Mouse (Mus musculus): Measurements from ENCODE around the gene Cr2.
"Not testable (repeated sequence)": the region's sequence is repeated elsewhere in the genome, so short reads cannot be mapped to it uniquely, and the experiment has no call there.

The Cr2 gene

DNA sequence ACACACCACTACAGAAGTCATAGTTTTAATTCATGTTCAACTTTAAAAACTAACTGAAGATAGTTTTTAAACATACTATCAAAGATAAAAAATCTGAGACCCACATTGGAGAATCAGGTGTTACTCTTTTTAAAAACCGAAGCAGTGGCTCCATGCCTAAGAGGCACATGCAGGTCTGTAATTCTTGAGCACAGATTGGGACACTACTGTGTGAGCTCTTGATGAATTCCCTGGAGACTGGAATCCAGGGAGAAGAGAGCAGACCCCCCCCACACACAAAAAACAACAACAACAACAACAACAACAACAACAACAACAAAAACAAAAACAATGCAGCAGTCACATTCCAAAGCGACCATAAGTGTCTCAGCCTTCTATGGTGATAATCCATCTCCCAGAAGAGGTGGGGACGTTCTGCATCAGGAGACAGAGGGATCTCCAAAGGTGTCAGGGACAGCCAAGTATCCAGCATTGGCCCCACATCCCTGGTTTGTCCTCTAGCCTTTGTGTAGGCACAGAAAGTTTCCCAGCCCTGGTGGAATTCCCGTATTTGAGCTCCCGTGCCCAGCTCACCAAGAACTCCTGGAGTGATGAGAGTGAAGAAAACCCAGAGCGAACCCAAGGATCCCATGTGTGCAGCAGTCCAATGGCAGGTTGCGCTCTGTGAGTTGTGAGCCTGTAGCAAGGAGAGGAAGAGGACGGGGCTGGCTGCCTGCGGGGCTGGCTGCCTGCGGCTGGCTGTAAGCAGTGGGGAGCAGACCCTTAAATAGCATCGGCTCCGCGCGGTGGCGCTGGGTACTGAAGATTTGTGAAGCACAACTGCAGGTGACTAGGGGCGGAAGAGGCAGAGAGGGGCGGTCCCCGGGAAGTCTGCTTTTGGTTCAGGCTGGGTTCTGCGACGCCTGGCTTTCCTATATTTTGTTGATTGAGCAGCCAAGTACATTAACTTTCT, at the start of gene Cr2:
Cr2 (minus strand) TSS at position 737 of the 952 bp plus-strand sequence.
- peak; percentile 8 to 49 for DNase-seq

GRCm38 (mm10) chr1:195221781-195222180, 45.3 kb upstream of the Cr2 start:
- no peak for DNase-seq

DNA sequence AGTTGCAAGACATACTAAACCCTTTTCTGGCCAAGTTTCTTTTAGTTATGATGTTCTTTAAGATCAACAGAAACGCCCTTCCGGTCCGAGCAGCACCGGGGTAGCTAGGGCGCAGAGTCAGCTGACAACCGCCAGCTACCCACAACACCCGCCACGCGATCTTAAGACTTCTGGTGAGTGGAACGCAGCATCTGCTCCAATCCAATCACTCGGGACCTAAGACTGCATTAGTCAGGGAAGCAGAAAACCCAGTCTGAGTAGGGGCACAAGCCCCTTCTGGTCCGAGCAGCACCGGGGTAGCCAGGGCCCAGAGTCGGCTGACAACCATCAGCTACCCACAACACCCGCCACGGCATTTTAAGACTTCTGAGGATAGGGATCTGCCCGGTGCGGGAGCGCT, 36.3 kb upstream of the Cr2 start:
- DNase-seq = not testable (repeated sequence)

DNA sequence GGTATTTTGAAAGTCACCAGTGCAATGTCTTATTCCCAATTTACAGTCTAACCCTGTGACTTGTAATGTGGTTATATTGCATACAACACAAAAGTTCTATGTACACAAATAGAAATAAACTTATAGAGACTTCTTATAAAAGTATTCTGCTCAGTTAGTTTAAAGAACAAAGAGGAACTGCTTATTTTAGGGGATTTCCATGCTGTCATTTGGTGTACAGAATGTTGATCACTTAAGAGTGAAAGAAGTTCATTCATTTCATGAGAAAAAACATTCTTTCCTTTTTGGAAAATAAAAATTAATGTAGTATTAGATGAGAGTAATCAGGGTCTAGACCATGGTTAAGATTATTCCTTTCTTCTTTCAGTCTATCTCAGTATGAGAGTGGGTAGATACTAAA, 8.2 kb upstream of the Cr2 start:
- DNase-seq = no peak

DNA sequence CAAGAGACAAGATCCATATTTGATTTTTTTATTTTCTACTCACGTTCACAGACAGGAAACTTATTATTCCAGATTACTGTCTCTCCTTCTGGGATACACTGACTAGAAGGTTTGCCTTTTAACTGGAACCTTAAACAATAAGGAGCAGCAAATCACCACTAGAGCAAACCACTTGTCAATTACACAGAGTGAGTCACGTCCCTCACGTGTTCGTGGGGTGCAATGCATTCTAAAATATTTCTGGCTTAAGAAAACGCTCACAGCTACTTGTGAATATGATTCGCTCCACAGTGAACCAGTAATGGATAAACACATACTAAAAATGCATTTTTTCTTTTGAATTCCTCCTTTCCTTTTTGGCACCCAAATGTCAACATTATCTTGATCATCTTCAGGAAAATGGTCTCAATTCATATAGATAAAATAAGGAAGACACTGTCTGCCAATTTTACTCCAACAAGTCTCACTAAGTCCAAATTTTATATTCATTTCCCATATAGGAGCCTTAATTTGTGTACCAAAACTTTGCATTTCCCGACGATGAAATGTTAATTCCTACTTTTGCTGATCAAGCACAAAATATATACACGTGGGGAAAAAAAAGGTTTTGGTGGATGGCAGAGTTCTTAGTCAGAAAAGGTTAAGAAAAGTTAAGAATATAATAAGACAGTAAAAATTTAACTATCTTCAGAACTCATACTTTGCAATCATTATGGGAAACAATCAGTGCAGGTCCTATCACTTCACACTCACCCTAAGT, 11.3 kb downstream of the Cr2 start:
- no peak for DNase-seq

- no peak for DNase-seq
Measured at GRCm38 (mm10) chr1:195132070-195132469, 44.4 kb downstream of the Cr2 start.

GRCm38 (mm10) chr1:195131675-195132015, 44.9 kb downstream of the Cr2 start:
- DNase-seq = no peak

- DNase-seq = peak; percentile 88 to 90
Measured at GRCm38 (mm10) chr1:195130953-195131674, 45.4 kb downstream of the Cr2 start, which contains the start of gene Cr1l. TSS of gene Cr1l (minus strand) at chr1:195131586.

- no peak for DNase-seq
Measured at GRCm38 (mm10) chr1:195130479-195130878, 46.0 kb downstream of the Cr2 start.

- no peak for DNase-seq
Measured at GRCm38 (mm10) chr1:195129867-195130266, 46.6 kb downstream of the Cr2 start.

DNA sequence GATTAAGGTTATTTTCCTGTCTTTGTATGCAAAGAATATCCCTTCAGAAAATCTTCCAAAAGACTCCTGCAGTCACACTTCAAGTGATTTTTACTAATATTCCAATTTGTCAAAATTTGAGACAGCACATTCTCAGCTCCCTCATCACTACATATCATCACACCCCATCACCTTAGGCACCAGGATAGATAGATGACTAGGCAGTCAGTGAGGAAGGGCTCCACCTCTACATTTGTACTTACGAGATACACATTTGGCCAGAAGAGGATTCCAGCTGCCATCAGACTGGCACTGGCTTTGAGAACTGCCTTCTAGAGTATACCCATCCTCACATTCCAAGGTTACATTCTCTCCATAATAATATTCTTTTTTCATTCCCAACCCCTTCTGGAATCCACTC, 62.1 kb downstream of the Cr2 start:
- DNase-seq = no peak

GRCm38 (mm10) chr1:195113621-195114020, 62.9 kb downstream of the Cr2 start:
- DNase-seq = no peak

DNA sequence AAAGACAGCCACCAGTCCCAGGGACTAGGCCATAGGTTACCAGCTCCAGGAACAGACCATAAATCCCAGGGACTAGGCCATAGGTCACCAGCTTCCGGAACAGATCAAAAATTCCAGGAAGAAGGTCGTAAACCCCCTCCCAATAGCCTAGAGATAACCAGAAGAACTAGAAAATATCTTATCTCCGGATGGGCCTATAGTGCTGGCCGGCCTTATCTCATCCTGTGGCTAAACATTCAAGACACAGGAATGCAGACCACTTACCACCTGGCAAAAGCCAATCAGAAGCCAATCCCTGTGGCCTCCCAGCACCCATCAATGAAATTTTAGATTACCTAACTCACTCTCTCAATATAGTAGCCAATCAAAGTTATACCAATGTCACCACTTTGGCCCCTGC, 75.8 kb downstream of the Cr2 start:
- DNase-seq = no peak

GRCm38 (mm10) chr1:195098004-195098403, 78.5 kb downstream of the Cr2 start:
- no peak for DNase-seq

- peak; percentile 81 to 85 for DNase-seq
Measured at GRCm38 (mm10) chr1:195092220-195092720, 84.2 kb downstream of the Cr2 start, which contains the start of gene Cd46. TSS of gene Cd46 (minus strand) at chr1:195092249.

GRCm38 (mm10) chr1:195091699-195092219, 84.8 kb downstream of the Cr2 start:
- DNase-seq = no peak
